Mouse (Mus musculus) bone marrow macrophage, adult 2 months (primary cell): ENCODE results near the gene Pemt.

Experiments used
- CTCF ChIP-seq: IDR thresholded peaks from 2 replicates; pipeline ENCODE4 v1.5.1; 2012; ENCODE audit warnings: low read depth, mild to moderate bottlenecking, low read length, moderate library complexity
- POLR2A ChIP-seq: IDR thresholded peaks from 2 replicates; pipeline ENCODE4 v1.6.1; 2012; ENCODE audit warnings: mild to moderate bottlenecking, low read depth, low read length, borderline replicate concordance

DNA sequence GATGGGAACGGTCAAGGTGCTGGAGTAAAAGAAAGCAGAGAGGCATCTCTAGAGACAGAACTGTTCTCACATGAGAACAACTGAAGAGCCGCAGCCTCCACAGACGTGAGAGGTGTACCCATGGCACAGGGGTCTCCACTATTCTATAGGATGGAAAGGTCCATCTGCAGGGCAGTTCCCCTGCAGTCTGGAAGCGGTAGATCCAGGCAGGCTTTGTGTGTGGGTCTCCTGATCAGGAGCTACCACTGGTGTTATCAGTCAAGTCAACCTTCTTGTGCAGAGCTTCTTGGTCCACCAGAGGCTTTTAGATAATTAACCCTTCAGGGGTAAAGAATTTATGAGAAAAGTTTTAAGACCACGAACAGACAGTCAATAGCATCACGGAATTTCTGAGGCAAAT is 10.2 kb upstream of the Pemt start:
- TF ChIP-seq CTCF (no peak), POLR2A (no peak)
